Mouse (Mus musculus) bone marrow, adult 2 months (tissue): ENCODE data around the gene Kank1. TPM values are rescaled to one million over a fixed set of nuclear protein-coding genes. Genes with fewer than 3 reads are reported as not detected.
A peak's percentile ranks its signal among the peaks of the same experiment; 100 is the strongest.

Experiments used
- H3K27ac ChIP-seq: fragments of 200-500 bp; 2 replicates; pipeline ENCODE4 v1.5.1; 2012; ENCODE audit warnings: low read depth, mild to moderate bottlenecking, control low read depth, inconsistent platforms, low read length; ENCODE audit not compliant: control insufficient read depth, poor library complexity, insufficient read depth
- H3K4me1 ChIP-seq: fragments of 200-500 bp; 2 replicates; pipeline ENCODE4 v1.6.1; 2011; ENCODE audit warnings: low read length; ENCODE audit not compliant: control insufficient read depth, insufficient read depth
- H3K4me3 ChIP-seq: fragments of 200-500 bp; replicated peaks from 2 replicates; pipeline ENCODE3; 2011; ENCODE audit warnings: mild to moderate bottlenecking, low read depth, low read length, control low read depth; ENCODE audit not compliant: control insufficient read depth
- CTCF ChIP-seq: fragments of 200-500 bp; IDR thresholded peaks from 2 replicates; pipeline ENCODE4 v1.5.1; 2011; ENCODE audit warnings: low read length, control low read depth; ENCODE audit not compliant: control insufficient read depth, insufficient read depth
- POLR2A ChIP-seq: fragments of 200-500 bp; IDR thresholded peaks from 2 replicates; pipeline ENCODE4 v1.6.1; 2011; ENCODE audit warnings: low read depth, mild to moderate bottlenecking, control low read depth, low read length, borderline replicate concordance; ENCODE audit not compliant: control insufficient read depth
- WGBS: fragments of 180-500 bp; shearing (Covaris S2); methylation state at CpG from one replicate; pipeline ENCODE4 v1.1.7; 2018; 5-methylcytosine and 5-hydroxymethylcytosine counted together
- polyA plus RNA-seq: library from polyadenylated mRNA; stranded (reverse); fragments of >200 nt; gene quantifications from 2 replicates; pipeline ENCODE4 v1.2.4, GENCODE M21; 2011; ENCODE audit warnings: low replicate concordance; ENCODE audit not compliant: missing spikeins, insufficient read depth, insufficient read length

Gene Kank1
- polyA plus RNA-seq, 1 experiment = 6.8 TPM

DNA sequence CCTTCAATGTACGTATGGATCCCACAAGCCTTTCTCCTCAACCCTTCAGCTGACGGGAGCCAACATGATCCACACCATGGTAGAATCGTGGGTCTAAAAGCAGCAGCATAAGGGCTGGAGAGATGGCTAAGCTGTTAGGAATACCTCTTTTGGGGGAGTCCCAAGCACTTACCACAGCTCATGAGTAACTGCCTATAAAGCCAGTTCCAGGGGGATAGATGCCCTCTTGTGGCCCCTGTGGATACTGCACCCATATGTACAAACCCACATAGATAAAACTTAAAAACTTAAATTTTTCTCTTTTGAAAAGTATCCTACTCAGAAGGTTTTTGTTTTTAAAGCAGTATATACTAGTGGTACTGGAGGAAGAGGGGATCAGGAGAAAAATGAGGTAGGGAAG lies 97.6 kb downstream of the Kank1 start:
- TF ChIP-seq POLR2A = no peak
- TF ChIP-seq CTCF = peak; percentile 39; the same call in 1 of the 2 replicates
- 53% methylated on average over 3 of the region's 3 CpGs for WGBS
- H3K27ac ChIP-seq = no peak overlapping the region
- no peak overlapping the region for H3K4me3 ChIP-seq
- H3K4me1 ChIP-seq = no peaks in the 10 kb centered on the region

GRCm38 (mm10) chr19:25336731-25337130 lies 100.0 kb downstream of the Kank1 start:
- no peak overlapping the region for H3K4me3 ChIP-seq
- TF ChIP-seq POLR2A (no peak), CTCF (no peak)
- H3K27ac ChIP-seq = no peak overlapping the region
- H3K4me1 ChIP-seq = no peaks in the 10 kb centered on the region; the same call in 1 of the 2 replicates
- 47% methylated on average over 8 of the region's 8 CpGs for WGBS

GRCm38 (mm10) chr19:25340630-25341620 lies 104.2 kb downstream of the Kank1 start:
- no peak for TF ChIP-seq POLR2A
- TF ChIP-seq CTCF = no peak
- no peak overlapping the region for H3K27ac ChIP-seq
- no peak overlapping the region for H3K4me3 ChIP-seq
- no peaks in the 10 kb centered on the region; the same call in 1 of the 2 replicates for H3K4me1 ChIP-seq
- WGBS = 19% methylated on average over 11 of the region's 11 CpGs

DNA sequence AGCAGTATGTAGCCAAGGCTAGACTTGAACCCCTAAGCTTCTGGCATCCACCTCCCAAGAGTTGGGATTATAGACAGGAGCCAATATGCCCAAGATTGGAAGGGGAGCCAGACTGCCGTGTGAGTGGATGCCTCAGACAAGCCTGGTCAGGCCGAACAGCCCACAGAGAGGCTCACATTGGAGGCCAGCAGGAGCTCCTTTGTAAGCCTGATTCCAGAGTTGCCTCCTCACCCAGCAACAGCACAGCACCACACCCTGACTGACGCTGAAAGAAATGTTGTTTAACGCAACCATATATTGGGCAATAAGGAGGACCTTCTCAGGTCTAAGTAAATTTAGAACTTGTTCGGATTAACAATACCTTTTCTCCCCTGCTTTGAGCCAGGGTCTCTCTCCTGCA lies 105.3 kb downstream of the Kank1 start:
- no peak overlapping the region for H3K27ac ChIP-seq
- TF ChIP-seq CTCF (no peak), POLR2A (no peak)
- no peak overlapping the region for H3K4me3 ChIP-seq
- no peaks in the 10 kb centered on the region; the same call in 1 of the 2 replicates for H3K4me1 ChIP-seq
- WGBS = 57% methylated on average over 5 of the region's 5 CpGs

DNA sequence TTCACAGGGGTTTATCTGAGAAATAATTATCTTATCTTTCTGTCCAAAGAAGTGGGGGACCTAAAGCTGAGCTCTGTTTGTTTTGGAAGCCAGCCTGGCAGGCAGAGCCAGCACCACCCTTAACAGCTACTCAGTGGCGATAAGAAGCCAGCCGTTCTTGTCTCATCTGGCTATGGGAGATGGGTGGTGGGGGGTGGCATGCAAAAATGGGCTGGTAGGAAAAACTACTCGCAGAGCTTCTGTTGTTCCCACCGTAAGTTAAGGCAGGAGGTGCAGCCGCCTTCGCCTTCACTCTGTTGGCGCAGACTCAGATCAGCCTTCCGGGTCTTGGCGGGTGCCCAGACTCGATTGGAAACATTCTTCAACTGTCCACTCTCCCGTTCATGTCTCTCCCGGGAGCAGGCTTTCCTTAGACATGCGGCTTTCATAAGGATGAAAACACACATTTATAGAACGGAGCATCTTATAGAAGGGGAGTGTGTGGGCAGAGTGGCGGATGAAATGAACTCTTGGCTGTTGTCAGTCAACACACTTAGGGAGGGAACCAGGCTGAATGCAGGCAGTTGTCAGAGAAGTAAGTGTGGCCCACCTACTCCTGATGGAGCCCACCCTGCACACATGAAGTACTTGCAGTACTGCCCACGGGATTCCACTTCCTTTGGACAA lies 107.0 kb downstream of the Kank1 start:
- Histone ChIP-seq H3K4me1 (no peaks in the 10 kb centered on the region; the same call in 1 of the 2 replicates), H3K4me3 (no peak overlapping the region), H3K27ac (no peak overlapping the region)
- 72% methylated on average over 16 of the region's 16 CpGs for WGBS
- no peak for TF ChIP-seq CTCF
- TF ChIP-seq POLR2A = no peak

- no peak overlapping the region for H3K27ac ChIP-seq
- no peaks in the 10 kb centered on the region; the same call in 1 of the 2 replicates for H3K4me1 ChIP-seq
- WGBS = 70% methylated on average over 6 of the region's 6 CpGs
These were observed 107.6 kb downstream of the Kank1 start for GRCm38 (mm10) chr19:25344371-25344770.

GRCm38 (mm10) chr19:25345972-25346371 lies 109.2 kb downstream of the Kank1 start:
- Histone ChIP-seq H3K4me3 (no peak overlapping the region), H3K4me1 (no peaks in the 10 kb centered on the region), H3K27ac (no peak overlapping the region)
- TF ChIP-seq POLR2A (no peak), CTCF (no peak)
- 61% methylated on average over 5 of the region's 5 CpGs for WGBS

More at GRCm38 (mm10) chr19:25344371-25344770, 107.6 kb downstream of the Kank1 start:
- TF ChIP-seq POLR2A (no peak), CTCF (no peak)
- H3K4me3 ChIP-seq = no peak overlapping the region

- H3K27ac ChIP-seq = no peak overlapping the region
- WGBS = 52% methylated on average over 5 of the region's 5 CpGs
- TF ChIP-seq POLR2A (no peak), CTCF (no peak)
- no peaks in the 10 kb centered on the region for H3K4me1 ChIP-seq
- no peak overlapping the region for H3K4me3 ChIP-seq
These were observed 110.7 kb downstream of the Kank1 start for GRCm38 (mm10) chr19:25347515-25347914.
